Mouse (Mus musculus) frontal cortex, adult (tissue): ENCODE results near the gene Tacc2.
A peak's percentile ranks its signal among the peaks of the same experiment; 100 is the strongest.
"Not testable (repeated sequence)": the region's sequence is repeated elsewhere in the genome, so short reads cannot be mapped to it uniquely, and the experiment has no call there.

Experiments
- ATAC-seq: cut with Nextera tagmentation; 2 replicates; pipeline ENCODE4 v1.9.2; 2017; ENCODE audit warnings: mild to moderate bottlenecking, moderate library complexity, mixed read lengths; ENCODE audit not compliant: low TSS enrichment

Gene Tacc2

DNA sequence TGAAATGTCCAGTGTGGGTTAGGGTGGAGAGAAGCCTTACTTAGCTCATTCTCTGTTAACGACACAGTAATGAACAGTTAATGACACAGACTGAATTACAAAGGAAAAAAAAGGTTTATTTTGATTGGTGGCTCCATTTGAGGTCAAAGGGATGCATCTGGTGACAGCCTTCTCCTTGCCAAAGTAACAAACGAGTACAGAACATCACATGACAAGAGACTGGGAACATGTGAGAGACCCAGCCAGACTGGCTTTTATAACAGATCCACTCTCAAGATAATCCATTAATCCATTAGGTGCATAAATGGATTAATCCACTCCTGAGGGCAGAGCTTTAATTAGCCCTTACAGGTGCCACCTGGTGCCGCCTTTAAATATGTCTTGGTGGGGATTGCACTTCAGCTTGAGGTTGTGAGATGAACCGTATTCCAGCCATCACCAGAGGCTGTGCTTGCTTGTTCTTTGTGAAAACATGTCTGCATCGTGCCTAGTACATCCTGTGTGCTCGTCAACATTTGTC, 75.9 kb downstream of the Tacc2 start:
- ATAC-seq: no peak

DNA sequence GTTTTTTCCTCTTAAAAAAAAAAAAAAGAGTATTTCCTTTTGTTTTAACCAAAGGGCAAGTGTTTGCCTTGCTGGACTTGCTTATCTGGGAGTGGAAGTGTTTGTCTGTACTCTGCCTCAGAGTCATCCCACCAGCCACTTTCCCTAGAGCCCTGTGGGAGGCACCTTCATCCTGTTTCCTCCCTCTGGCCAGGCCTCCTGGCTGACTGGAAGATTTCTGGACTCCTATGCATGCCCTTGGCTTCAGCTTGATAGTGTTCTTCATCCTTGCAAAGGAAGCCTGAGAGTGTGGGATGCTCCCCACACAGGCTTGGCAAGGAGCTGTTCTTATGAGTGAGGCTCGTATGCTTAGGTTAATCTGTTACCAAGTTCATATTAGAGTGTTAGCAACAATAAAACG, 77.3 kb downstream of the Tacc2 start:
- ATAC-seq: peak; percentile 34; the same call in 1 of the 2 replicates

DNA sequence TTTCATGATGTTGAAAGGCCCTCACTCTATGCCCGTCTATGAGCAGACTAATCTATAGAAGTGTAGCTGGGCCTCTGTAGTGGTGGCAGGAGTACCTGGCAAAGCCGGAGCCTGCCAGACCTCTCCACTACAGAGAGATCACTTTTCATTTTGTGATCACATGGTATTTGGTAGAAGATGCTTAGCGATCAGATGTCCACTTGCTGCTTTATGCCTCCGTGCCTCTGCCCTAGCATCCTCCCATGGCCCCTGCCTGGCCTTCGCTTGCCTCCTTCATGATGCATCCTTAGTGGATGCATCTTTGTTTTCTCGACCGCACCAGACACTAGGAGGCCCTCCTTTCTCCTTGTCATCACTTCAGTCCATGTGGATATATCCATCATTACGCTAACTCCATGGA, 79.7 kb downstream of the Tacc2 start:
- no peak for ATAC-seq

GRCm38 (mm10) chr7:130657751-130658150, 80.5 kb downstream of the Tacc2 start:
- ATAC-seq: no peak

DNA sequence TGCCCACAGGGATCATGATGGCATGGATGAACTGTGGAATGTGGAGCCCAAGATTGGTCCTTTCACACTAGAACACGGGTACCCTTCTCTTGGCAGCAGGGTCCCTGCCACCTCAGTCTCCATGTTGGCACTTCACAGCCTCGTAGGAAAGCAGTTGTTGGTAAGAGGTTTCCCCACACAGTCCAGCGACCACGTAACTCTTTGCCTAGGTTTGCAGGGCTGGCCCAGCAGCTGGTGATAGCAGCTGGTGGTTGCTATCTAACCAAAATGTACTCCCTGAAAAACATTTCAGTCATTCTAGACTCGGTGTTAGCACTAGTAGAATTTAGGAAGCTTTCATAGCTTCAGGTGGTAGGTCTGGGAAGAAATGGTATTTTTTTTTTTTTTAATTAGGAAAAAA, 81.9 kb downstream of the Tacc2 start:
- ATAC-seq: no peak

- no peak for ATAC-seq
Measured at GRCm38 (mm10) chr7:130662250-130662649, 85.0 kb downstream of the Tacc2 start.

GRCm38 (mm10) chr7:130662869-130663268, 85.6 kb downstream of the Tacc2 start:
- no peak for ATAC-seq

GRCm38 (mm10) chr7:130664037-130664436, 86.8 kb downstream of the Tacc2 start:
- no peak for ATAC-seq

- ATAC-seq: no peak
Measured at GRCm38 (mm10) chr7:130664629-130665028, 87.4 kb downstream of the Tacc2 start.

GRCm38 (mm10) chr7:130665358-130665757, 88.1 kb downstream of the Tacc2 start:
- no peak for ATAC-seq

DNA sequence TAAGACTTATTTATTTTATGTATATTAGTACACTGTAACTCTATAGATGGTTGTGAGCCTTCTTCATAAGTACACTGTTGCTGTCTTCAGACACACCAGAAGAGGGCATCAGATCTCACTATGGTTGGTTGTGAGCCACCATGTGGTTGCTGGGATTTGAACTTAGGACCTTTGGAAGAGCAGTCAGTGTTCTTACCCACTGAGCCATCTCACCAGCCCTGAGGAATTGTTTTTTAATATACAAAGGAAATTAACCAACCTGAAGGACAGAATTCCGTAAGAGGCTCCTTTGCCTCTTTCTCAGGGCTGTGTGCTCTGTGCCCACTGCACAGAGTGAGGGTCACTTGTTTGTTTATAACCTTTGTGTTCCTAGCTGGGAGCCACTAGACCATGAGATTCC, 90.8 kb downstream of the Tacc2 start:
- not testable (repeated sequence) for ATAC-seq

- ATAC-seq: no peak
Measured at GRCm38 (mm10) chr7:130668729-130669281, 91.6 kb downstream of the Tacc2 start.

GRCm38 (mm10) chr7:130669370-130669881, 92.2 kb downstream of the Tacc2 start:
- no peak for ATAC-seq

DNA sequence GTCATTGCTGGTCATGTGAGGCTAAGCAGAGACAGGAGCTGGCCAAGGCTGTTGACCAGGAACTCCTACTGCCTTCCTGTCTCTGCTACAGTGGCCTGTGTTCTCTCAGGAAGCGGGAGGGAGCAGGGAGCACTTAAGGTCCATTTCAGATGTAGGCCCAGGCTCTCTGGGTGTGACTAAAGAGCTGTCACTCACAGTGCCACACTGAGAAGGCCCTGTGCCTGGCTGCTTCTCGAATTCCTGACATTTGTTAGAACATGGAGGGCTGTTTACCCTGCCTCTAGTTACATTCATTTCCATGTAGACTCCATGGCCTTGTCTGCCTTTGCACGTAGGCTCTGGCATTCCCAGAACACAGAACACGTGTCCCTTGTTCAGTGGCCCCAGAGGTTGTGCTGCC, 93.1 kb downstream of the Tacc2 start:
- no peak for ATAC-seq

GRCm38 (mm10) chr7:130671301-130671700, 94.1 kb downstream of the Tacc2 start:
- ATAC-seq: no peak

DNA sequence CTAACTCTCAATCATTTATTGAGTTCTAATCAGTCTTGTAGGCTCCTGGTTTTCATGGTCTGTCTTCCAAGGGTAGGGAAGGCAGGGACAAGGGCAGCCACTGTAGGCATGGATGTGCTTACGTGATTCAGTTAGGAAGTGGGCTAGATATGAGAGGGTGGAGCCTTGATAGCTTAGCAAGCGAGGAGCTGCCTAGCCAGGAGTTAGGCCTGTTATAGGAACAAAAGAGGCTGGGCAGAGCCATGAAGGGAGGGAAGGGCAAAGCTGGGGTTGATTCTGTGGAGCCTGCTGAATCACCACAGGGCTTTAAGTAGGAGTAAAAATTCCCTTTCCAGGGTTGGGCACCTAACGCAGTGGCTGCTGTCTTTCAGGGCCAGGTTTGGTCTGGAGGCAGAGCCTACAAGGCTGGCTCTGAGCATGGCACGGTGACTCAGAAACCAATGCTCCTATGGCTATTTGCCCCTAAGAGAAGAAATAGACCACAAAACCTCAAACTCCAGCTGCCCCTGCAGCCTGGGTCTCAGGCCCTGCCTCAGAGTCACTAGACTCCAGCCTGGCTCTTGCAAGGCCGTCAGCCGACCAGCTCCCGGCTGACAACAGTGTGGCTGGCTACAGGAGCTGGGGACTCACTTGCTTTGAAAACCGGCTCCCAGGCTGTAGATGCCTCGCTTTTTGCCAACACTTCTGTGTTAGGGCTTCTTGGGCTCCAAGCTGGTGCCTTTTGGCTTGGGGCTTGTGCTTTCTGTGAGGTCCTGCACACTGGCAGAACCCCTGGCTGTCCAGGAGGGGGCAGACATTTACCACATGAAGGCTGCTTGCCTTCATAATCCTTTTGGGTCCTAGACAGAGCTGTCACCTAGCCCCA, 96.2 kb downstream of the Tacc2 start:
- ATAC-seq: peak; percentile 93

DNA sequence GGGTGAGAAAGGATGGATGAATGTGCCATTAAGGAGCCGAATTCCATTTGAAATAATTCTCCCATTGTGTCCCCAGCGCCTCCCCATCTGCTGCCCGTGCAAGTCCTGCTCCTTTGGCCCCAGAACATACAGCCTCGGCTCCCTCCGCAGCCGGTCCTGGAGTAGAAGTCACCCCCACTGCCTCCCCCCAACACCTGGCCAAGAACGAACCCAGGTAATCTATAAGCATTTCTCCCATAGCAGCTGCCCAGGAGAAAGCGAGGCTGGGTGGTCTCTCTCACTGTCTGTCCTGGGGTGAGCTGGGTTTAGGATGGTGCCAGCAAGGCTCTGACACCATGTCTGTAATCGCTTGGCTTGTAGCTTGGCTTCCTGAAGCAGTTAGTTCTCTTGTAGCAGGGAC, 97.3 kb downstream of the Tacc2 start:
- no peak for ATAC-seq

DNA sequence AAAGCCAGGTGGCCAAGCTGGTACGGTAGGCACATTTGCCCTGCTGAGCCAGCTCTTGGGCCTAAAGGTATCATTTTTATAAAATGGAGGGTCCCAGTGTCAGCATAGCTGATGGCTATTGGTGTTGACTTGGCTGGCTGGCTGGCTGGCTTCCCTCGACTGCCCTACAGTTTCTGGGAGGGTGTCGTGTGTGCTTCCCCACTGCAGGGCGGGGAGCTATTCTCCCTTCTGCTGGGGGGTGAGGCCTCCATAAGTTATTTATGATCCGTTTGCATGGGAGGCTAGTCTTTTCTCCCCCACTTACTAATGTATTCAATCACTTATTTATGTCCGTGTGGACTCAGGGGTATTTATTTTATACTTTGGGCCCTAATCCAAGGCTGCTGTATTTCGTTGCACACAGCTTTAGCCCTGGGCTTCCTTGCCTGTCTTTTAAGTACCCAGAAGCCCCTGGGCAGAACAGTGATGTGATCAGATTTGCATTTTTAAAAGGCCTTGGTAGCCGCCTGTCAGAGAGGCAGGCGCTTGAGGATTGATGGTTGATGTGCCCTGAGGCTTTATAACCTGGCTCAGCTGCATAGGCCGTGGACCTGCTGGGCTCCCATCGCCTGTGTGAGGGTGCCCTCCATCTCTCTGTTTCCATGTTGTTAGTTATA, 99.8 kb downstream of the Tacc2 start:
- ATAC-seq: no peak

DNA sequence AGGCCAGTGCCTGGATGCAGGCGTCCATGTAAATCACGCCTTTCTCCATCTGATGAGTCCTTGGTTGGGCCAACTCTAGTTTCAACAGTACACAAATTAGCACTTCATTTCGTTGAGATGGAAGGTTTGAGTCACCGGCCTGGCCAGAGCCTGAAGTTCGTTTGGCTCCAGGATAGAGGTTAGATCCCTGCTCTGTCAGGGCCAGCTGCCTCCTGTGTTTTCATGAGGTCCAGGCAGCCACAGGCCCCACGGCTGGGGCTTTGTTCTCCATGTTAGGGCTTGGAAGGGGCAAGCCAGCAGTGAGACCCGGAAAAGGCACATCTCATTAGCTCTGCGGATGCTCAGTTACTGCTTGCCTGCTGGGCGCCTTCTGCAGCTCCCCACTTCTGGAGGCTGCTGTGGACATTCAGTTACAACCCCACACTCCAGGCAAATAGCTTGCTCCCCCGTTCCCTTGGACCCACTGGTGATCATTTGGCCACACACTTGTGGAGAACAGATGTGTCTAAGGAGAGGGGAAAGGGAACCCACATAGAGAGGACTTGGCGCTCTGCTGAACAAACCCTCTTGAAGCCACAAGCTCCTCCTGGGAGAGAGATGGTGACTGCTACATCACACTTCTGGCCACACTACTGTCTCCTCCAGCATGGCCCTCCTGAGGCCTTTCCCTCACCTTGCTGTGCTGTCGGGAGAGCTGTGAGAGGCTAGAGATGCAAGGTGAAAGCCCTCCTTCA, 100.5 kb downstream of the Tacc2 start:
- no peak for ATAC-seq

DNA sequence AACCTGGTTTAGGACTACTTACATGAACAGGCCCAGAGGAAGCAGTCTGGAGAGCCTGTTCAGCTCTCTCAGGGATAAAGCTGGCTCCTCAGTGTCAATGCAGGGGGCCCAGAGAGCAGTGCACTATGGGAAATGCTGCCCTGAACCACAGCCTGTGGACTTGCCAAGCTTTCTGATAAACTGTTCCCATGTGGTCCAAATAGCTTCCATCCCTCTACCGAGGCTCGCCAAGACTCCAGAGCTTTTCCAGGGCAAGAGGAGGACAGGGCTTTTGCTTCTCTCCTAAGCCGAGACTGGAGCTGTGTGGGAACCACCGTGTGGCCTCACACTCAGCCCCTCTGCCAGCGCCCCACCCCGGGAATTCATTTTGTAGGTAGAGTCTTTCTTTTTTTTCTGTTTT, 101.2 kb downstream of the Tacc2 start:
- no peak for ATAC-seq

- peak; percentile 98 for ATAC-seq
Measured at GRCm38 (mm10) chr7:130681798-130682197, 104.6 kb downstream of the Tacc2 start.

DNA sequence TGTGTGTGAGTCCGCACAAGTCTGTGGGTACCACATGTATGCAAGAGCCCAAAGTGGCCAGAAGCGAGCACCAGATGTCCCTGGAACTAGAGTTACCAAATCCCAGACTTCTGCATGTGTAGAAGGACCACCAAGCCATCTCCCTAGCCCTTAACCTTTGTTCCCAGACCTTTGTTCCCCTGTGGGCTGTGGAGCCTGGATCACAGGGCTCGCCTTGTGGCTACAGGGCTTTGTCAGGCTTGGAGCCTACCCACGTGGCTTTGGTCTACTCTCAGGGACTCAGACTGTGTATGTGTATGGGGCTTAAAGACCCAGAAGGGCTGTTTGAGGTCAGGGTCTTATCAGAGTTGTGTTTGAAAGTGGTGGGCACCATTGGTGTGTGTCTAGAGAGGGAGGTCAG, 111.4 kb downstream of the Tacc2 start:
- ATAC-seq: no peak
